Mouse (Mus musculus): ENCODE measurements around the gene Slx4ip.

Slx4ip gene

DNA sequence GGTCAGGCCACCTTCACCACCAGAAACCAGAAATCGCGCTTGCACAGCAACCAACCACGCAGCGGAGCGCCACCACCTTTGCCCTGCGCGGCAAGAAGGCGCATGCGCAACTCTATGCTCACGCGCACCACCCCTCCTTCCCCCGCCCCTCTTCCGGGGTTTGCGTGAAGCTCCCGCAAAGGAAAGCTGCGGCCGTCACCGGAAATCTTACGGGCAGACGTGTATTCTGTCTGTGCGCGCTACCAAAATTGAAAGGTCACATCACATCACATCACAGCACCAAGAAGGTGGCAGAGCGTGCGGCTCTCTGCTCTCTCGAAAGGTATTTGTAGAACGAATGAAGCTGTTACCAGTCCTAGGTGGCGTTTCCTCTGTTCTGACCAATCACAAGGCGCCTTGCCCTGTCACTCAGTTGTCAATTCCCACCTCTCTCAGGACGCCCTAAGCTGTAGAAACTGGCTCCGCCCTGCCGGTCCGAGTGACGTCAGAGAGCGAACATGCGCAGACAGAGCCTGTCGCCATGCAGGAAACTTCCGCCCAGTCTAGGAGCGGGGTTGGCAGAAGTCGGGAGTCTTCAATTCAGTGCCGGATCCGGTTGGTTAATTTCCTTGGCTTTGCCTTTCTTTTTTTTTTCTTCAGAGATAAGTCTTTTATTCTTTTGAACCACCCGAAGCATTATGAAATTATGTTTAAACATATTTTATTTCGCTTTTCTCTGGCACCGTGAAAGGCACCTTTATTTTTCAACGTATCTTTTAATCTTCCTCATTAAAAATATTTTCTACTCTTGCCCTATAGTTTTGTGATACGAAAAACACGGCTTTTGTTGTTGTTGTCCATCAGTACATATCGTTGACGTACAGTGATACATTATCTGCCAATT, at the start of gene Slx4ip, which contains the start of the genes AL731706.1 and Mkks:
Gene Slx4ip, plus strand, starts transcription at position 151 of the 883 bp plus-strand sequence.
Gene AL731706.1, minus strand, starts transcription at position 322 of the 883 bp plus-strand sequence.
Gene Mkks, minus strand, starts transcription at position 322 of the 883 bp plus-strand sequence.
- peak; percentile 98 for DNase-seq (ENCODE audit: low read depth)

GRCm38 (mm10) chr2:136850366-136850765, 40.7 kb upstream of the Slx4ip start:
- no peak for DNase-seq (ENCODE audit: low read depth)

DNA sequence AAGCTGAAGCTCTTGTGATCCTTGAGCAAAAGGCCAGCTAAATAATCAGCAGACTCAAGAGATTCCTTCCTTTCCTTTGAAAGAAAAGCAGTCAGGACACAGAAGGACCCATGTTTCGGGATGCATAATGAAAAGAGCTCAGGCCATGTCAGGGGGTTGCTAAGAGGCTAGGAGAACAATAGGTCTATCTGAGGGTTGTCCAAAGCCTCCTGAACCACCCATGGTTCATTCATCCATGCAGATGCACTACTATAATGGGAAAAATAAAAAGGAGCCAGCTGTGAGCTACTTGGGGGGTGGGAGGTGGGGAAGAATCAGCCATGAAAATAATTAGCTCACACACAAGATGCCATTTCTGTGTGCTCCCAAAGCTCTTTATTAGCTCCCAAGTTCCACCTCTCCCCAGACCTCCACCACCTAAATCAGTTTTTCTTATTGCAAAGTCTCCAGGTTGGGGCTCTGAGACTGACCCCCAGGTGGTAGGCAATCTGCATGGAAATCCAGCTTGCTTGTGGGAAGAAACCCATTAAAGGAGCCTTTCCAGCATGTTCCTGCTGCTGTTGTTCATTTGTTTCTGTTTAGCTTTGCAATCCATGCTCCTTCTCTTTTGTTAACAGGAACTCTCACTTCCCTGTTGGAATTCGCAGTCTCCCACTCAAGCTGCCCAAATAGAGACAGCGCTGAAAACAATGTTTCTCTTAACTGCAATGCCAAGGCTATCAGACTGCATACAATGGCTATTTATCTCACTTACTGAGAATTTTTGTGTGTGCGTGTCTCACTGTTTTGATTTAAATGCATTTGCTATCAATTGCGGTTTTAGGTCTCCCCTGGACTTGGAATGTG, 36.3 kb upstream of the Slx4ip start:
- DNase-seq (ENCODE audit: low read depth), result no peak

- no peak for DNase-seq (ENCODE audit: low read depth)
Measured at GRCm38 (mm10) chr2:136885579-136885978, 5.4 kb upstream of the Slx4ip start, which contains the start of gene AL731706.2. TSS of gene AL731706.2 (minus strand) at chr2:136885679.

- no peak for DNase-seq (ENCODE audit: low read depth)
Measured at GRCm38 (mm10) chr2:136886846-136887245, 4.2 kb upstream of the Slx4ip start.

- DNase-seq (ENCODE audit: low read depth), result peak; percentile 56
Measured at GRCm38 (mm10) chr2:136890716-136891067, 326 bp upstream of the Slx4ip start.

- DNase-seq (ENCODE audit: low read depth), result peak; percentile 93
Measured at GRCm38 (mm10) chr2:136891951-136892371, 943 bp downstream of the Slx4ip start.

DNA sequence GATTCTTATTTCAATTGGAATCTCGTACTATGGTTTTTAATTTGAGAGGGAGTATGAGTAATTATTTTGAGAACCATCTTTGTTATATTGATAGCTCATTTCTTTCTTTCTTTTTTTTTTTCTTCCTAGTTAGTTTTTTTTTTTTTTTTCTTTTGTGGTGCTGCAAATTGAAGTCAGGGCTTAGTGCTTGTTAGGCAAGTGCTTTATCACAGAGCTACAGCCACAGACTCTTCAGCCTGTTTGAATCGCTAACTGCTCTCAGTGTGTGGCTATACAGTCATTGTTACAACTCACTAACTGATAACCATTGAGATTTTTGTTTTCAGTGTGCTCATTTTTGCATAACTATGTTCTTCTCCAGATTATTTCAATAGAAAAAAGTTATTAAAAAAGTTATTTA, 3.5 kb downstream of the Slx4ip start:
- no peak for DNase-seq (ENCODE audit: low read depth)

- no peak for DNase-seq (ENCODE audit: low read depth)
Measured at GRCm38 (mm10) chr2:136896131-136896530, 5.1 kb downstream of the Slx4ip start.

GRCm38 (mm10) chr2:136908596-136908995, 17.6 kb downstream of the Slx4ip start:
- DNase-seq (ENCODE audit: low read depth), result no peak

GRCm38 (mm10) chr2:136909298-136909697, 18.3 kb downstream of the Slx4ip start:
- no peak for DNase-seq (ENCODE audit: low read depth)

- DNase-seq (ENCODE audit: low read depth), result no peak
Measured at GRCm38 (mm10) chr2:136911958-136912411, 21.0 kb downstream of the Slx4ip start.

- DNase-seq (ENCODE audit: low read depth), result no peak
Measured at GRCm38 (mm10) chr2:136913021-136913420, 22.0 kb downstream of the Slx4ip start.

GRCm38 (mm10) chr2:136914334-136914902, 23.4 kb downstream of the Slx4ip start:
- no peak for DNase-seq (ENCODE audit: low read depth)

GRCm38 (mm10) chr2:136919433-136919832, 28.4 kb downstream of the Slx4ip start:
- DNase-seq (ENCODE audit: low read depth), result no peak

GRCm38 (mm10) chr2:136920257-136920993, 29.4 kb downstream of the Slx4ip start:
- DNase-seq (ENCODE audit: low read depth), result no peak

GRCm38 (mm10) chr2:136921003-136921408, 30.0 kb downstream of the Slx4ip start:
- peak; percentile 21 for DNase-seq (ENCODE audit: low read depth)

DNA sequence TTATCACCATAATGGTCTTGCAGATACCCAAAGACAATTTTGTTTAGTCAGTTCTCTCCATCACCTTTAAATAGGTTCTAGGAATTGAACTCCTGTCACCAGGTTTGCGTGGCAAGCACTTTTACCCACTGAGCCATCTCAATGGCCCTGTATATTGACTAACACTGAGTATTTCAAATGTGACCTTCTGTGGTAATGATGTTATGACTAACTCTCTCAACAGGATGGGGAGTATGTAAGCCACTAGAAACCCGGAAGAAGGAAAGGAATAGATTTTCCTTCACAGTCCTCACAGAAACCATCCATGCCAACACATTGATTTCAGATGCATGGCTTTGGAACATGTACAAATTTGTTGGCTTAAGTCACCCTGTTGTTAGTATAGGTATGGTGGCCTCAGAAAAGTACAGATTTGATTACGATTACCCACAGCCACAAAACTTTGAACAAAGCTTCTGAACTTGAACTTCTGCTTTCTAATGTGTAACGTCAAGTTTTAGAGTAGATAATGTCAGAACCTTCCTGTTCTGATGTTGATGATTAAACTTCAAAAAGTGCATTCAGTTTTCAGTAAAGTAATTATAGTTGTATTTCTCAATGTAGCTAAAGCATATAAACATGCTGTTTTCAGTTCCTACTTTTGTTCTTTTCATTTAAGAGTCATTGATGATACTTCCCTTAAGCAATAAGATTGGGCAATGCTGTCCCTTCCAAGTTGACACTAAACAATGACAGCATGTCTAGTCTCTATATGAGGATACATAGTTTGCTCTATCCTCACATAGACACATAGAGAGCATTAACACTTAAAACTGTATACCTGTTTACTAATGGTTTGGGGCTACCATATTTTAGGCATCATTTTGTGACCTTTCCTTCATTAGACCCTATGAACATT, 45.6 kb downstream of the Slx4ip start:
- DNase-seq (ENCODE audit: low read depth), result no peak

DNA sequence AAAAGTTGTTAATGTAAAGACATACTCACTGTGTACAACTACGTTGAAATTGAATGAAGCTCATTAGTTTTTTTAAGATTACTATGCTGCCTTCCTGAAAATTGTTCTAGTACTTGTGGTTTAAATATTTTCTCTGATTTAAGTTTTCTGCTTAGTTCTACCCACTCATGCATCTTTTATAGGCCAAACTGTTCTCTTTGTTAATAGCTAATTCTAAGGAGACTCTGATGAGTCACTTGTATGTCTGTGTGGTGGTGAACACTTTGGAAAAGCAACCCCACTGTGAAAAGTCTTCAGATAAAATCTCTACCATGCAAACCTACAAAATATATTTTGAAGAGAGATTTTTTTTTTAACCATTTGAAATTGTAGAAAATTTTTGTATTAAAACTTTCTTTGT, 47.2 kb downstream of the Slx4ip start:
- no peak for DNase-seq (ENCODE audit: low read depth)

GRCm38 (mm10) chr2:136946297-136946696, 55.3 kb downstream of the Slx4ip start:
- DNase-seq (ENCODE audit: low read depth), result no peak

All from c-Kit-positive CD71-positive TER-119-negative erythroid progenitor cells, embryonic 14.5 days (primary cell).